Mouse (Mus musculus) myocyte (in vitro differentiated cells): ENCODE measurements around the gene Map7d1. TPM values are rescaled to one million over a fixed set of nuclear protein-coding genes. Genes with fewer than 3 reads are reported as not detected.

Experiments
- H3K27me3 ChIP-seq: one replicate; pipeline ENCODE4 v1.6.1; 2011; ENCODE audit not compliant: control insufficient read depth, insufficient read depth, insufficient read length
- H3K36me3 ChIP-seq: one replicate; pipeline ENCODE4 v1.6.1; 2011; ENCODE audit not compliant: control insufficient read depth, insufficient read depth
- H3K4me2 ChIP-seq: one replicate; pipeline ENCODE4 v1.6.1; 2011; ENCODE audit warnings: low read depth, control low read depth
- H3K4me3 ChIP-seq: one replicate; pipeline ENCODE4 v1.5.1; 2011; ENCODE audit warnings: mild to moderate bottlenecking, control low read depth, moderate library complexity
- H3K79me2 ChIP-seq: one replicate; pipeline ENCODE4 v1.6.1; 2011; ENCODE audit not compliant: control insufficient read depth, insufficient read depth
- H3ac ChIP-seq: one replicate; pipeline ENCODE4 v1.6.1; 2011; ENCODE audit not compliant: control insufficient read depth, insufficient read length
- CEBPB ChIP-seq: IDR thresholded peaks from 2 replicates; pipeline ENCODE4 v1.6.1; 2011; ENCODE audit warnings: mild to moderate bottlenecking, moderate library complexity; ENCODE audit not compliant: poor library complexity, insufficient read depth, severe bottlenecking
- E2F4 ChIP-seq: IDR thresholded peaks from one replicate; pipeline ENCODE4 v1.6.1; 2011; ENCODE audit warnings: mild to moderate bottlenecking, control low read depth, moderate library complexity; ENCODE audit not compliant: insufficient read depth
- MAX ChIP-seq: IDR thresholded peaks from one replicate; pipeline ENCODE4 v1.6.1; 2011; ENCODE audit warnings: low read depth, mild to moderate bottlenecking, control low read depth
- MYOD1 ChIP-seq, 3 experiments: IDR thresholded peaks; one replicate each; pipeline ENCODE4 v1.6.1; 2011; ENCODE audit warnings: control low read depth in 2 of 3, low read depth in 2 of 3, mild to moderate bottlenecking in 2 of 3, moderate library complexity in 1 of 3; ENCODE audit not compliant: insufficient read length in 2 of 3, control insufficient read depth in 1 of 3
- MYOG ChIP-seq, 3 experiments: IDR thresholded peaks; one replicate each; pipeline ENCODE4 v1.6.1; 2011; ENCODE audit warnings: control low read depth in 2 of 3, low read depth in 2 of 3, mild to moderate bottlenecking in 2 of 3; ENCODE audit not compliant: insufficient read length in 2 of 3, control insufficient read depth in 1 of 3, insufficient read depth in 1 of 3
- POLR2A ChIP-seq: IDR thresholded peaks from one replicate; pipeline ENCODE4 v1.6.1; 2011; ENCODE audit warnings: low read depth, mild to moderate bottlenecking, control low read depth, moderate library complexity; ENCODE audit not compliant: insufficient read length
- POLR2AphosphoS2 ChIP-seq: IDR thresholded peaks from one replicate; pipeline ENCODE4 v1.6.1; 2011; ENCODE audit warnings: low read depth, control low read depth; ENCODE audit not compliant: insufficient read length
- REST ChIP-seq: IDR thresholded peaks from one replicate; pipeline ENCODE4 v1.6.1; 2011; ENCODE audit warnings: mild to moderate bottlenecking, control low read depth, moderate library complexity; ENCODE audit not compliant: insufficient read depth, insufficient read length
- SRF ChIP-seq: IDR thresholded peaks from one replicate; pipeline ENCODE4 v1.6.1; 2011; ENCODE audit warnings: low read depth; ENCODE audit not compliant: control insufficient read depth, insufficient read length
- TCF12 ChIP-seq: IDR thresholded peaks from one replicate; pipeline ENCODE4 v1.6.1; 2011; ENCODE audit warnings: mild to moderate bottlenecking, control low read depth; ENCODE audit not compliant: poor library complexity, insufficient read depth, severe bottlenecking
- TCF3 ChIP-seq: IDR thresholded peaks from one replicate; pipeline ENCODE4 v1.6.1; 2011; ENCODE audit warnings: low read depth, control low read depth; ENCODE audit not compliant: insufficient read length
- USF1 ChIP-seq: IDR thresholded peaks from one replicate; pipeline ENCODE4 v1.6.1; 2011; ENCODE audit warnings: low read depth, mild to moderate bottlenecking, control low read depth, moderate library complexity
- polyA plus RNA-seq: library from polyadenylated mRNA; unstranded; fragments of >200 nt; fragmentation: generic; extraction: Trizol; gene quantifications from one replicate; pipeline ENCODE4 v1.2.1, GENCODE M21; 2012; ENCODE audit warnings: missing spikeins

The Map7d1 gene
- polyA plus RNA-seq, 1 experiment, result 236 TPM

DNA sequence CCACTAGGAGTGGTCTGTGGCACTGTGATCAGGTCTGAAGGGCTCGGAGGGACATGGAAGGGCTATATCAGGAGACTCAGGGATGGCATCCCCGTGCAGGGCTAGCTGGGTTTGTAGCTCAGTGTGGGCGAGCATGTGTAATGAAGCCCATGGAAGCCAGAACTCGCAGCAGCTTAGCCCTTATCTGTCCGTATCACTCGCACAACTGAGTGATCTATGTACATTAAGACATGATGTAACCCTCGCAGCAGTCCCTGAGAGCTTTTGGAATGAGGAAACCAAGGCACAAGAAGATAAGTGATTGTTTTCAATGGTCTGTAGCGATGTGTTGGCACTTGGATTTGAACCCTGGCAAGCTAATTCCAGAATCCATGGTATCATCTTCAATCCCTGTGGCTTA is 27.4 kb upstream of the Map7d1 start:
- TF ChIP-seq SRF (no peak), POLR2A (no peak), REST (no peak), MAX (no peak), MYOG (IDR thresholded peaks at IDR 0.05; ENCODE audit: control insufficient read depth in 1 of 3, insufficient read depth in 1 of 3, insufficient read length in 2 of 3, low read depth in 2 of 3) (no peak), POLR2AphosphoS2 (no peak), CEBPB (no peak), E2F4 (no peak), TCF3 (no peak), TCF12 (no peak), MYOD1 (IDR thresholded peaks at IDR 0.05; ENCODE audit: control insufficient read depth in 1 of 3, insufficient read length in 2 of 3, low read depth in 2 of 3) (no peak), USF1 (no peak)
- H3K79me2 ChIP-seq, result no peaks in the 10 kb centered on the region
- H3K27me3 ChIP-seq, result peaks cover 25% of the 10 kb centered on the region
- no peak overlapping the region for H3K4me2 ChIP-seq
- no peaks in the 10 kb centered on the region for H3K36me3 ChIP-seq
- H3K4me3 ChIP-seq, result no peak overlapping the region
- H3ac ChIP-seq, result no peak overlapping the region

DNA sequence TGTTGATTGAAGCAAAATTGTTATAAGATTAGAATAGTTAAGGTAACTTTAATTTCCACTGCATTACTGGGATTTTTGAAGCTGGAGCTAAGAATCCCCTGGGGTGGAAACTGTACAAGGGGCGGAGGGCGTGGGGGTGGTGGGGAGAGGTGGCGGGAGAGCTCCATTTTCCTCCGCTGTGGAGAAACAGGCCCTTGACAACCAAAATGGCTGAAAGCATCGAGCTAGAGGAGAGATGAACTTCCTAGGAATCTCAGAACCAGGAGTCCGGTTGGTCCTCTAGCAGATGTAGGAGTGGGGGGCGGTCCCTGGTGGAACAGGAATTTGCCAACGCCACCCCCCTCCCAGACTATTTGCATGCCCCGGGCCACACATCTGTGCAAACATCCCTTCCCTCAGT is 25.6 kb upstream of the Map7d1 start:
- H3K4me2 ChIP-seq, result no peak overlapping the region

GRCm38 (mm10) chr4:126278961-126279360 is 22.8 kb upstream of the Map7d1 start:
- Histone ChIP-seq H3K36me3 (peaks cover 6% of the 10 kb centered on the region), H3ac (no peak overlapping the region), H3K79me2 (no peaks in the 10 kb centered on the region), H3K4me3 (no peak overlapping the region), H3K4me2 (no peak overlapping the region), H3K27me3 (no peaks in the 10 kb centered on the region)
- no peak for TF ChIP-seq USF1
- no peak for TF ChIP-seq TCF3
- no peak for TF ChIP-seq POLR2A
- TF ChIP-seq MAX, result no peak

More for the DNA sequence above, 25.6 kb upstream of the Map7d1 start:
- Histone ChIP-seq H3ac (no peak overlapping the region), H3K36me3 (no peaks in the 10 kb centered on the region), H3K27me3 (peaks cover 12% of the 10 kb centered on the region), H3K4me3 (no peak overlapping the region), H3K79me2 (no peaks in the 10 kb centered on the region)
- no peak for TF ChIP-seq REST
- TF ChIP-seq MYOD1 (IDR thresholded peaks at IDR 0.05; ENCODE audit: control insufficient read depth in 1 of 3, insufficient read length in 2 of 3, low read depth in 2 of 3), result no peak
- no peak for TF ChIP-seq E2F4
- TF ChIP-seq CEBPB, result no peak
- no peak for TF ChIP-seq SRF
- TF ChIP-seq TCF12, result no peak
- no peak for TF ChIP-seq POLR2AphosphoS2
- TF ChIP-seq MYOG (IDR thresholded peaks at IDR 0.05; ENCODE audit: control insufficient read depth in 1 of 3, insufficient read depth in 1 of 3, insufficient read length in 2 of 3, low read depth in 2 of 3), result no peak
- no peak for TF ChIP-seq TCF3

- H3K36me3 ChIP-seq, result peaks cover 6% of the 10 kb centered on the region
- TF ChIP-seq REST, result no peak
- no peak for TF ChIP-seq MAX
- TF ChIP-seq POLR2AphosphoS2, result no peak
- TF ChIP-seq TCF3, result no peak
- TF ChIP-seq POLR2A, result no peak
- TF ChIP-seq SRF, result no peak
- no peak for TF ChIP-seq TCF12
- TF ChIP-seq E2F4, result no peak
- TF ChIP-seq MYOG (IDR thresholded peaks at IDR 0.05; ENCODE audit: control insufficient read depth in 1 of 3, insufficient read depth in 1 of 3, insufficient read length in 2 of 3, low read depth in 2 of 3), result no peak
- TF ChIP-seq CEBPB, result no peak
- no peak for TF ChIP-seq USF1
- TF ChIP-seq MYOD1 (IDR thresholded peaks at IDR 0.05; ENCODE audit: control insufficient read depth in 1 of 3, insufficient read length in 2 of 3, low read depth in 2 of 3), result no peak
- no peak overlapping the region for H3K4me2 ChIP-seq
- H3ac ChIP-seq, result no peak overlapping the region
- H3K4me3 ChIP-seq, result no peak overlapping the region
- H3K79me2 ChIP-seq, result no peaks in the 10 kb centered on the region
- H3K27me3 ChIP-seq, result no peaks in the 10 kb centered on the region
These were observed 22.4 kb upstream of the Map7d1 start for GRCm38 (mm10) chr4:126278565-126278915.

- no peak overlapping the region for H3K4me2 ChIP-seq
- no peaks in the 10 kb centered on the region for H3K79me2 ChIP-seq
- no peak for TF ChIP-seq REST
- no peak overlapping the region for H3ac ChIP-seq
- H3K36me3 ChIP-seq, result peaks cover 6% of the 10 kb centered on the region
- H3K4me3 ChIP-seq, result no peak overlapping the region
- no peaks in the 10 kb centered on the region for H3K27me3 ChIP-seq
These were observed 21.9 kb upstream of the Map7d1 start for GRCm38 (mm10) chr4:126277906-126278564.
